Mouse (Mus musculus) cerebellum, adult 2 months (tissue): ENCODE measurements around the gene Ccnj. TPM values are rescaled to one million over a fixed set of nuclear protein-coding genes. Genes with fewer than 3 reads are reported as not detected.

Experiments used
- DNase-seq, 2 experiments: peaks; one replicate each; pipeline ENCODE4 v3.0.0; 2021
- H3K27ac ChIP-seq: fragments of 200-500 bp; 2 replicates; pipeline ENCODE4 v1.5.1; 2012; ENCODE audit warnings: low read length, control low read depth, inconsistent platforms; ENCODE audit not compliant: insufficient read depth
- H3K27me3 ChIP-seq: fragments of 200-500 bp; 2 replicates; pipeline ENCODE4 v1.6.1; 2012; ENCODE audit warnings: inconsistent platforms, mild to moderate bottlenecking, low read length, moderate library complexity; ENCODE audit not compliant: control insufficient read depth, insufficient read depth
- H3K4me1 ChIP-seq: fragments of 200-500 bp; 2 replicates; pipeline ENCODE4 v1.6.1; 2011; ENCODE audit warnings: low read length; ENCODE audit not compliant: control insufficient read depth, insufficient read depth
- H3K4me3 ChIP-seq: fragments of 200-500 bp; replicated peaks from 2 replicates; pipeline ENCODE3; 2011; ENCODE audit warnings: mild to moderate bottlenecking, low read depth, low read length, control low read depth; ENCODE audit not compliant: insufficient read depth
- CTCF ChIP-seq: fragments of 200-500 bp; IDR thresholded peaks from 2 replicates; pipeline ENCODE4 v1.5.1; 2011; ENCODE audit warnings: low read depth, mild to moderate bottlenecking, control low read depth, low read length, moderate library complexity, borderline replicate concordance; ENCODE audit not compliant: insufficient read depth
- POLR2A ChIP-seq: fragments of 200-500 bp; IDR thresholded peaks from 2 replicates; pipeline ENCODE4 v1.6.1; 2011; ENCODE audit warnings: low read length, control low read depth, borderline replicate concordance; ENCODE audit not compliant: insufficient read depth
- WGBS: fragments of 180-500 bp; shearing (Covaris S2); methylation state at CpG from one replicate; pipeline ENCODE4 v1.1.7; 2018; 5-methylcytosine and 5-hydroxymethylcytosine counted together
- polyA plus RNA-seq: library from polyadenylated mRNA; depleted of rRNA; stranded (reverse); fragments of >200 nt; gene quantifications from 2 replicates; pipeline ENCODE4 v1.2.3, GENCODE M21; 2012

The Ccnj gene
- polyA plus RNA-seq, 1 experiment = 8.7 TPM

DNA sequence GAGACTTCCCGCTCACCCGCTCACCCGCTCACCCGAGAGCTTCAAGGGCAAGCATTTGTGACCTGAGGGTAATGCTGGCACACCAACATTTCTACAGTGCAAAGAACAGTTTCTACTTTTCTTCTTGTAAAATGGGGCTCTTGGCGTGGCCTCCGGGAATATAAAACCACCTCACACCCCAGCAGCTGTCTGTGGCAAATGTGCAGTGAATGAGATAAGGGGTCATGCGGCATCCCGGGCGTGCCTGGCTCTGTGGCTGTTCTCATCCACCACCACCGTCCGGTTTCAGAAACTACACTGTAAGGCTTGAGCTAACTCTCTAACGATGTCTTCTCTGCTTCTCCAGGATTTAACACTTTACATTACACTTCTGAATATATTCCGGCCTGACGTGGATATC lies 17.7 kb upstream of the Ccnj start:
- H3K4me1 ChIP-seq = no peaks in the 10 kb centered on the region
- no peaks in the 10 kb centered on the region for H3K27me3 ChIP-seq
- 89% methylated on average over 14 of the region's 14 CpGs for WGBS
- no peak overlapping the region for H3K27ac ChIP-seq
- no peak for DNase-seq
- H3K4me3 ChIP-seq = no peak overlapping the region
- TF ChIP-seq POLR2A (no peak), CTCF (no peak)

DNA sequence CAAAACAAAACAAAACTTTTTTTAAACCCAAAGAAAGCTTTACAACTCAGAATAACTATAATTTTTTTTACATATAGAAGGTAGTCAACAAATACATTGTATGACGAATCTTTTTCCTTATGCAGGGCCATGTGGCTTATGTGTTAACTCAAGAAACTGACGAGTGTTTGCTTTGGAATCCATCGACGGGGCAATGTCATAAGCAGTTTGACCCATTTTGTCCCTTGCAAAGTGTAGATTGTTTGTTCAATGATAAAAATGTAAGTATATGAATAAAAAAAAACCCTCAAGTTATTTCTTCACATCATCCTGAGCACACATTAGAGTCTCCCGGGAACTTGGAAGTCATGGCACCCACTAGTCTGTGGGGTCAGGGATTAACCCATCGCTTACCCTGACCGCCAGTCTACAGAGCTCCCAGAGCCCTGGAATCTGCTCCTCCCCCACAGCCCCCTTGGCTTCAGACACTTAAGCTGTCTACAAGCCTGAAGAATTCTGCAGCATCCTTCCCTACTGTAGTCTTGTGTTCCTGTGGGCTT lies 15.4 kb upstream of the Ccnj start:
- Histone ChIP-seq H3K4me3 (no peak overlapping the region), H3K27ac (no peak overlapping the region), H3K27me3 (no peaks in the 10 kb centered on the region), H3K4me1 (no peaks in the 10 kb centered on the region)
- no peak for TF ChIP-seq CTCF
- WGBS = 88% methylated on average over 7 of the region's 7 CpGs
- no peak for DNase-seq

DNA sequence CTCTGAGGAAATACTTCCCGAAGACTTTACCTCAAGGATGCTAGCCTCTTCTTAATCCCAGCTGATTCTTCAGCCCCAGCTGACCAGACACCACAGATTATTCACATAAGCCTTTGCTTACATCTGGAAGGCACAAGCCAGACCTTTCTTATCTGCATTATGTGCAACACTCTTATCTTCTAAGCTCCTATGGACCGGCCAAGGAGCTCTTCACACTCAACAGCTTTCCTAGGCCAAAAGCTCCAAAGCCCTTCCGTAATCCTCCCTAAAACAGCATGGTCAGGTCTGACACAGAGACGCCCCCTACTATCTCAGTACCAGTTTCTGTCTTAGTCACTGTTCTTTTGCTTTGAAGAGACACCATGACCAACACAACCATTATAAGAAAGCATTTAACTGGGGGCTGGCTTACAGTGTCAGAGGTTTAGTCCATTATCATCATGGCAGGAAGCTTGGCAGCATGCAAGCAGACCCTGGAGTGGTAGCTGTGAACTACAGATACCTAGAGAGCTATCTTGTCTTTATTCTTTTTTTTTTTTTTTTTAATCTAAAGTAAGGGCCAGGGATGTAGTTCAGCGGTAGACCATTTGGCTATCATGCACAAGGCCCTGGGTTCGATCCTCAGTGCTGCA lies 13.1 kb upstream of the Ccnj start:
- Histone ChIP-seq H3K27ac (no peak overlapping the region), H3K27me3 (no peaks in the 10 kb centered on the region), H3K4me1 (no peaks in the 10 kb centered on the region), H3K4me3 (no peak overlapping the region)
- TF ChIP-seq POLR2A (no peak), CTCF (no peak)
- DNase-seq = no peak
- 88% methylated on average over 6 of the region's 6 CpGs for WGBS

DNA sequence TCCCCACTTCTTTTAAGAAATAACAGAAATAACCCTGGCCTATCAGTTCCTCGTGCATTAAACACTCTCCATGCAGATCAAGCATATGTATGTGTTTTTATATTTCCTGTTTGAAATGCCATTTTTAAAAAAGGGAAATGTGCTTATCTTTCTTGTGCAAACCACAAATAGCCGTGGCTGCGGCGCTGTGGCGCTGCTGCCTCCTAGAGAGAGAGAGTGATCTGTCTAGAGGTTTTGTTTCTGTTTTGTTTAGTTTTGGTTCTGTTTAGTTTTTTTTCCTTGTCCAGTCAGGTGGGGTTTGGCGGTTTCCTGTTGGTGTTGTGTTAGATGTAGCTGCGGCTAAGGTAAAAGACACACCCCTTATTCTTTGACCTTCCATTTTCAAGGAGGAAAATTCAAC lies 12.3 kb upstream of the Ccnj start:
- no peak for TF ChIP-seq POLR2A
- 81% methylated on average over 7 of the region's 7 CpGs for WGBS

DNA sequence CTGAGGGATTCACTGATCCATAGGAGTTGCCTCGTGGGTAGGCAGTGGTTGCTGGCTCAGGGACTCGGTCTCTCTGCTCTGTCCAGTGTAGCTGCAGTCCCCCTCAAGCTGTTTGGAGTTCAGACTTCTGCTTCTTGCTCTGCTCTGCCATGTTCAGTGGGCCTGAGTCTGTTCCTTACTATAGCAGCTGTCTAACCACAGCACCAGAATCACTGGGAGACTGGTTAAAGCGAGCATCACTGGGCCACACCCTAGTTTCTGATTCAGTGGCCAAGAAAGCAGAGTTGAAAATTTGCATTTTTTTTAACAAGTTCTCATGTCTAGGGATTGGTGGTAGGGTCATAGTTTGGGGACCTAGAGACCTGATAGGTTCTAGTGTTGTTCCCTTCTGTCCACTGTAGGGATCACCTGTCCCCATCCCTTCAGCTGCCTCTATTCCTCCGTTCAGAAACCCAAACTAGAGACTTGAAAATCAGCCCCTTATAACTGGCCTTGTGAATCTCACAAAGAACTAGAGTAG lies 9.7 kb upstream of the Ccnj start:
- DNase-seq = no peak
- H3K27ac ChIP-seq = no peak overlapping the region

More for the DNA sequence above, 12.3 kb upstream of the Ccnj start:
- H3K4me3 ChIP-seq = no peak overlapping the region
- H3K4me1 ChIP-seq = no peaks in the 10 kb centered on the region
- H3K27me3 ChIP-seq = no peaks in the 10 kb centered on the region
- no peak overlapping the region for H3K27ac ChIP-seq
- no peak for DNase-seq

DNA sequence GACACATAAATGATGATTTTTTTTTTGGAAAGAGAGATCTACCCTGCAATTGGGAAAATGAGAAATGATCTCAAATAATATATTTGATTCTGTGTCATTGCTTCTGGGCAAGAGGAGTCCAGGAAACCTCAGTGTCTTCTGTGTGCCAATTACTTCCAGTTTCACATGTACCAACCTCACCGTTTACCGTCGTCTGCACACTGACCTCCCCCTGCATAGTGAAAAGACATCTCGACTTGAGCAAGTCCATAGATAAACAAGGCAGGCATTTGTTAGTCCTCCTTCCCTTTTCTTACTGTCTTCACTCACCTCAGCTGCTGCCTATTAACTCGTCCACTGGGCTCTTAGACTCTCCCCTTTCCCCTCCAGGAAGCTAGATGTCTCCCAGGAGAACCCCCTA lies 5.4 kb upstream of the Ccnj start:
- H3K27me3 ChIP-seq = no peaks in the 10 kb centered on the region; the same call in 1 of the 2 replicates
- TF ChIP-seq POLR2A (no peak), CTCF (no peak)
- H3K27ac ChIP-seq = no peak overlapping the region
- 74% methylated on average over 5 of the region's 5 CpGs for WGBS
- H3K4me1 ChIP-seq = no peaks in the 10 kb centered on the region
- no peak overlapping the region for H3K4me3 ChIP-seq
- no peak for DNase-seq

More for the DNA sequence above, 9.7 kb upstream of the Ccnj start:
- no peak for TF ChIP-seq POLR2A
- no peak for TF ChIP-seq CTCF
- WGBS = 75% methylated on average over 4 of the region's 4 CpGs
- no peaks in the 10 kb centered on the region for H3K4me1 ChIP-seq
- H3K27me3 ChIP-seq = no peaks in the 10 kb centered on the region; the same call in 1 of the 2 replicates
- H3K4me3 ChIP-seq = no peak overlapping the region

DNA sequence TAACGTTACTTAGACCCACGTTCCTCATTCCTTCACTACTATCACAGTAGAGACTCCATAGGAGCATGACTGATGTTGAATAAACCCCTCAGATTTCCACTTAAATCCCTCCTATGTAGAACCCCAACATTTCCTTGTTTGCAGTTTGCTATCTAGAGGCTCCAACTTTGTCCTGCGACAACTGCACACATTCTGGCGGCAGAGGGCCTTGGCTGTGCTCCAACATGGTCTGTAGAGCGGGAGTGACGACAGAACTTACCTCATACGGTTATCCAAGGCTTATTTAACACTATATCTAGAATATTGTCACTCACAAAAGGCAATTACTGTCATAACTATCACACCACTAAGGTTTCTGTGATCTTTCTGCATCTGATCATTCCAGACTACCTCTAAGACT lies 4.3 kb upstream of the Ccnj start:
- no peak overlapping the region for H3K27ac ChIP-seq
- H3K4me3 ChIP-seq = no peak overlapping the region
- no peak for DNase-seq
- 27% methylated on average over 7 of the region's 7 CpGs for WGBS
- TF ChIP-seq POLR2A (no peak), CTCF (no peak)
- no peaks in the 10 kb centered on the region; the same call in 1 of the 2 replicates for H3K27me3 ChIP-seq
- no peaks in the 10 kb centered on the region for H3K4me1 ChIP-seq

DNA sequence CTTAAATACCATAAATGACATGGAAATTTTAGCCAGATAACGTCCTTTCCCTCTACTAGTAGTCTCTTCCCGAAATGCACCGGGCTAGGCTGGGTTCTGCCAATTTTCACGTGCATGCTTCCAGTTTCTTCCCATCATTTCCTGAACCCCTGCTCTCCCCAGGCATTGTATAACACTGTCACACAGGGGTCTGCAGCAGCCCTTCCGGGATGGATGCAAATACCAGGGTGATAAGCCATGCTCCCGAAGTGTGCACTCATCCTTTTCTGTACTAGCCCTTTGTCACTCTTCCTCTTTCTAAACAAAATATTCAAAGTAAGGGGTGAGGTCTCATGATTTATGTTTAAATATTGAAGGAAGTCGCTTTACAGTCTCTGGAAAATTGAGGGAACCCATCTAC lies 881 bp upstream of the Ccnj start:
- H3K4me3 ChIP-seq = peak overlapping the region; percentile 10
- peak in 1 of 2 experiments; percentile 13 for DNase-seq
- H3K27ac ChIP-seq = no peak overlapping the region
- TF ChIP-seq CTCF = no peak
- TF ChIP-seq POLR2A = no peak
- H3K4me1 ChIP-seq = 0 out of 2 replicates have a peak, but pooled peaks cover 2% of the 10 kb centered on the region
- WGBS = 64% methylated on average over 7 of the region's 7 CpGs
- no peaks in the 10 kb centered on the region; the same call in 1 of the 2 replicates for H3K27me3 ChIP-seq
